12 mouse cellular contexts compared by ENCODE assay signal in genomic region chr2:156973316-156974100, GRCm38 (mm10). TPM values are rescaled to one million over a fixed set of nuclear protein-coding genes. Genes with fewer than 3 reads are reported as not detected.
DNase-seq lines count a peak whose midpoint lies in the region; ATAC-seq and TF ChIP-seq lines count a peak whose summit lies in the region.
"Had no signal": no experiment of that assay in that cellular context is flagged by ENCODE, and none has a peak within 500 bp of the region (broad histone marks: within the 10 kb centered on the region; RNA-seq: fewer than 3 reads in every experiment).

No protein-coding gene starts in this region.

- no peak for ATAC-seq in hindbrain, embryonic 14.5 days (ENCODE audit: low FRiP score)
- no peak for ATAC-seq in midbrain, postnatal 0 days (ENCODE audit: low FRiP score)

- no peak overlapping the region for H3K9ac ChIP-seq in hindbrain, embryonic 14.5 days
- H3K9ac ChIP-seq in midbrain, postnatal 0 days (replicated peaks; ENCODE audit: low read length, poor library complexity, severe bottlenecking), result no peak overlapping the region
- H3K9ac ChIP-seq: embryonic facial prominence, embryonic 13.5 days; hindbrain, embryonic 15.5 days; limb, embryonic 15.5 days had no signal

- H3K4me3 ChIP-seq in kidney, adult 2 months (ENCODE audit: insufficient read depth, low read depth, low read length), result no peak overlapping the region
- H3K4me3 ChIP-seq in hindbrain, embryonic 14.5 days (replicated peaks; ENCODE audit: low read length), result no peak overlapping the region
- no peak overlapping the region for H3K4me3 ChIP-seq in midbrain, postnatal 0 days (ENCODE audit: low read depth, low read length)
- H3K4me3 ChIP-seq: embryonic facial prominence, embryonic 13.5 days; hindbrain, embryonic 15.5 days; limb, embryonic 15.5 days had no signal

- H3K9me3 ChIP-seq in hindbrain, embryonic 14.5 days (ENCODE audit: control insufficient read depth, low read length), result no peaks in the 10 kb centered on the region
- no peaks in the 10 kb centered on the region for H3K9me3 ChIP-seq in midbrain, postnatal 0 days (ENCODE audit: low read length)
- H3K9me3 ChIP-seq: embryonic facial prominence, embryonic 13.5 days; hindbrain, embryonic 15.5 days; limb, embryonic 15.5 days had no signal

- H3K27ac ChIP-seq in kidney, adult 2 months (ENCODE audit: insufficient read depth, low read depth, low read length), result no peak overlapping the region
- no peak overlapping the region for H3K27ac ChIP-seq in hindbrain, embryonic 14.5 days
- no peak overlapping the region; the same call in 1 of the 2 replicates for H3K27ac ChIP-seq in midbrain, postnatal 0 days (ENCODE audit: low read depth, low read length)
- H3K27ac ChIP-seq: embryonic facial prominence, embryonic 13.5 days; hindbrain, embryonic 15.5 days; kidney, postnatal 0 days; limb, embryonic 15.5 days had no signal

- no peak for TF ChIP-seq CTCF in kidney, adult 2 months (conservative IDR thresholded peaks at IDR 0.05; ENCODE audit: insufficient read depth, insufficient read length, low read depth, low read length)
- no peak for TF ChIP-seq CTCF in midbrain, postnatal 0 days (IDR thresholded peaks at IDR 0.05)

- no peaks in the 10 kb centered on the region for H3K27me3 ChIP-seq in kidney, adult 2 months (replicated peaks; ENCODE audit: control insufficient read depth, insufficient read depth, low read length)
- no peaks in the 10 kb centered on the region for H3K27me3 ChIP-seq in hindbrain, embryonic 14.5 days (ENCODE audit: control insufficient read depth, insufficient read depth, low read length)
- H3K27me3 ChIP-seq in midbrain, postnatal 0 days (ENCODE audit: insufficient read depth, low read length), result no peaks in the 10 kb centered on the region
- H3K27me3 ChIP-seq: embryonic facial prominence, embryonic 13.5 days; hindbrain, embryonic 15.5 days; limb, embryonic 15.5 days had no signal

- no peak overlapping the region for H3K4me2 ChIP-seq in hindbrain, embryonic 14.5 days (replicated peaks)
- H3K4me2 ChIP-seq in midbrain, postnatal 0 days (ENCODE audit: low read depth, low read length, poor library complexity, severe bottlenecking), result no peak overlapping the region
- H3K4me2 ChIP-seq: embryonic facial prominence, embryonic 13.5 days; hindbrain, embryonic 15.5 days; limb, embryonic 15.5 days had no signal

- TF ChIP-seq POLR2A in kidney, adult 2 months (IDR thresholded peaks at IDR 0.05; ENCODE audit: low read depth, low read length), result no peak

- H3K4me1 ChIP-seq in kidney, adult 2 months (ENCODE audit: control insufficient read depth, insufficient read depth, low read length), result peaks cover 5% of the 10 kb centered on the region; the same call in 1 of the 2 replicates
- H3K4me1 ChIP-seq in hindbrain, embryonic 14.5 days (replicated peaks; ENCODE audit: control insufficient read depth, insufficient read depth, low read length), result 0 out of 2 replicates have a peak, but pooled peaks cover 8% of the 10 kb centered on the region
- no peaks in the 10 kb centered on the region for H3K4me1 ChIP-seq in midbrain, postnatal 0 days (ENCODE audit: insufficient read depth, low read length)
- H3K4me1 ChIP-seq: embryonic facial prominence, embryonic 13.5 days had no signal

- WGBS in kidney, adult 2 months, result 77% methylated on average over 5 of the region's 5 CpGs
- WGBS in hindbrain, embryonic 14.5 days, result 86% methylated on average over 5 of the region's 5 CpGs
- WGBS in midbrain, postnatal 0 days, result 82% methylated on average over 5 of the region's 5 CpGs

- intact Hi-C loops in heart, postnatal 10 days (cut with DNase I), result no loop called here

- no peaks in the 10 kb centered on the region for H3K36me3 ChIP-seq in kidney, adult 2 months (ENCODE audit: control insufficient read depth, insufficient read depth, low read length)
- H3K36me3 ChIP-seq in hindbrain, embryonic 14.5 days (replicated peaks; ENCODE audit: control insufficient read depth, insufficient read depth), result 0 out of 2 replicates have a peak, but pooled peaks cover 4% of the 10 kb centered on the region
- no peaks in the 10 kb centered on the region for H3K36me3 ChIP-seq in midbrain, postnatal 0 days (ENCODE audit: insufficient read depth, low read length)
- H3K36me3 ChIP-seq: embryonic facial prominence, embryonic 13.5 days had no signal

- peak; percentile 30 for DNase-seq in kidney, adult 2 months
- no peak for DNase-seq in kidney, adult 9 months
- peak; percentile 85 for DNase-seq in cerebellum, adult 9-10 months
- DNase-seq in heart, postnatal 10 days, result peak; percentile 21 to 23
- peak; percentile 74 to 77 for DNase-seq in right cerebral cortex, postnatal 36 days (ENCODE audit: low spot score in 2 of 2)
- no peak for DNase-seq in hindbrain, embryonic 14.5 days (ENCODE audit: low spot score)
- DNase-seq in midbrain, postnatal 0 days (ENCODE audit: low spot score), result no peak
- DNase-seq: thymus, postnatal 14 days had no signal

RNA-seq across cellular contexts. Expression of gene Ndrg3, which starts 18.3 kb away (rescaled TPM):
- polyA plus RNA-seq in kidney, adult 2 months (2012; rRNA removed), result 97.8 and 102 TPM in 2 replicates
- 10 to 100 TPM; 25.9 to 26.5 TPM for total RNA-seq in heart, postnatal 10 days (2021)
- polyA plus RNA-seq in hindbrain, embryonic 14.5 days (2014; fragmentation: Nextera tagmentation; extraction: Ambion mirVana), result 133 and 147 TPM in 2 replicates
- 141 and 178 TPM in 2 replicates for total RNA-seq in midbrain, postnatal 0 days (2014; rRNA removed)
- polyA plus RNA-seq in midbrain, postnatal 0 days (2015; fragmentation: Nextera tagmentation; extraction: Ambion mirVana), result 160 and 169 TPM in 2 replicates

RNA-seq across cellular contexts. Expression of gene Dsn1, which starts 33.4 kb away (rescaled TPM):
- polyA plus RNA-seq in kidney, adult 2 months (2012; rRNA removed), result 2.0 and 2.4 TPM in 2 replicates
- 10 to 100 TPM in 1 of 2 experiments, 1 to 10 TPM in 1; 7.7 to 10.5 TPM for total RNA-seq in heart, postnatal 10 days (2021)
- polyA plus RNA-seq in hindbrain, embryonic 14.5 days (2014; fragmentation: Nextera tagmentation; extraction: Ambion mirVana), result 11.3 and 11.9 TPM in 2 replicates
- total RNA-seq in midbrain, postnatal 0 days (2014; rRNA removed), result 5.3 and 8.8 TPM in 2 replicates
- 7.2 and 7.8 TPM in 2 replicates for polyA plus RNA-seq in midbrain, postnatal 0 days (2015; fragmentation: Nextera tagmentation; extraction: Ambion mirVana)

Comparison
In these comparisons a context has a peak if more than half of its experiments do, and no peak if none do; other contexts are left out.
1. DNase-seq: peak in kidney, adult 2 months (single experiment), cerebellum, adult 9-10 months (single experiment), heart, postnatal 10 days (2 of 2) and right cerebral cortex, postnatal 36 days (2 of 2); none in kidney, adult 9 months (single experiment), hindbrain, embryonic 14.5 days (single experiment) and midbrain, postnatal 0 days (single experiment).